Mouse (Mus musculus): ENCODE measurements at regions not wholly inside any gene's neighbourhood (a gene's known extent, or its start where the extent isn't known, plus 50 kb on each side); places are given as distances from the start of the nearest gene placed in this dataset.
A peak's percentile ranks its signal among the peaks of the same experiment; 100 is the strongest.

- TF ChIP-seq CTCF (IDR thresholded peaks at IDR 0.05; ENCODE audit: low read depth, low read length) (no peak), POLR2A (IDR thresholded peaks at IDR 0.05; ENCODE audit: extremely low read depth, insufficient read depth, low read length) (no peak)
- WGBS, result 77% methylated on average over 6 of the region's 6 CpGs
- no peak for DNase-seq (ENCODE audit: extremely low read depth, low read depth, low spot score)
- no peak overlapping the region for H3K9ac ChIP-seq (ENCODE audit: low read depth, low read length)
- no peaks in the 10 kb centered on the region for H3K79me2 ChIP-seq (ENCODE audit: control insufficient read depth, insufficient read depth, low read length)
- H3K27me3 ChIP-seq (ENCODE audit: control insufficient read depth, insufficient read depth, low read length), result no peaks in the 10 kb centered on the region
- H3K27ac ChIP-seq (replicated peaks; ENCODE audit: insufficient read depth, low read depth, low read length), result no peak overlapping the region
- H3K36me3 ChIP-seq (ENCODE audit: control insufficient read depth, insufficient read depth, low read length), result no peaks in the 10 kb centered on the region
- no peak overlapping the region for H3K4me3 ChIP-seq (ENCODE audit: insufficient read depth, low read depth, low read length)
- no peaks in the 10 kb centered on the region for H3K4me1 ChIP-seq (ENCODE audit: control insufficient read depth, insufficient read depth, low read length)
These were observed 989.0 kb upstream of the H2afb3 start for GRCm38 (mm10) chrX:121301915-121302314.

DNA sequence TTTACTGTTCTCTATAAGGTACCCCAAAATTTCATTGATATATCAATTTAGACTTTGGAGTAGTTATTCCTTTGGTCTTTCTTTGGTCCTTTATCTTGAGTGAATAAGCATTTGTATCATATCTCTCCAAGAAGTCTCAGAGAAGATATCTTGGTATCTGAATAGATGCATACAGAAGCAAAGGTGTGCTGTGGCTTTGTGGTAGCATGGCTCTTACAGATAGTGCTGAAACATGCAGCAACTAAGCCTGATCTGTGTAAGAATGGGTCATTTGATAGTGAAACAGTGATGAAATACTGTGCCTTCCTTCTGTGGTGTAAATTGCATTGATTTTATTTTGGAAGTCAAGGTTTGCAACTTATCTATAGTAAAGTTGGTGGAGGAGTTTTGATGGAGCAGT, 978.3 kb upstream of the H2afb3 start:
- no peaks in the 10 kb centered on the region for H3K4me1 ChIP-seq (ENCODE audit: control insufficient read depth, insufficient read depth, low read length)
- H3K27me3 ChIP-seq (ENCODE audit: control insufficient read depth, insufficient read depth, low read length), result no peaks in the 10 kb centered on the region
- no peak overlapping the region for H3K27ac ChIP-seq (replicated peaks; ENCODE audit: insufficient read depth, low read depth, low read length)
- H3K36me3 ChIP-seq (ENCODE audit: control insufficient read depth, insufficient read depth, low read length), result no peaks in the 10 kb centered on the region
- no peak for DNase-seq (ENCODE audit: extremely low read depth, low read depth, low spot score)
- no peak overlapping the region for H3K4me3 ChIP-seq (ENCODE audit: insufficient read depth, low read depth, low read length)
- TF ChIP-seq CTCF (IDR thresholded peaks at IDR 0.05; ENCODE audit: low read depth, low read length), result no peak
- H3K79me2 ChIP-seq (ENCODE audit: control insufficient read depth, insufficient read depth, low read length), result no peaks in the 10 kb centered on the region
- no peak overlapping the region for H3K9ac ChIP-seq (ENCODE audit: low read depth, low read length)

DNA sequence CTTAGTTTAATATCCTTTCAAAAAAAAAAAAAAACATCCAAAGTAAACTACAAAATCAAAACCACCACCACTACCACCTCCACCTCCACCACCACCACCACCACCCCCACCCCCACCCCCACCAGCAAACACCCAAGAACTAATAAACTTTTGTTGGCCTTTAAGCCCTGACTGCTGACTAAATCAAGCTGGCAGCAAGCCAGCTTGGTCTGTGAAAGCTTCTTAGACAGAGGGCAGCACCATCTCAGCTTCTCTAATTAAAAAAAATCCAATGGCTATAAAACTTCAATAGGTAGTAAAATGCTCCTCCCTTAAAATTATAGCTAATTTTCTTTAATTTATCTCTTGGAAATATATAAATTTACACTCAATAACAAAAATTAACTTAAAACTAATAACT, 957.2 kb upstream of the H2afb3 start:
- no peaks in the 10 kb centered on the region for H3K79me2 ChIP-seq (ENCODE audit: control insufficient read depth, insufficient read depth, low read length)
- H3K4me3 ChIP-seq (ENCODE audit: insufficient read depth, low read depth, low read length), result no peak overlapping the region
- no peaks in the 10 kb centered on the region for H3K36me3 ChIP-seq (ENCODE audit: control insufficient read depth, insufficient read depth, low read length)
- H3K27me3 ChIP-seq (ENCODE audit: control insufficient read depth, insufficient read depth, low read length), result no peaks in the 10 kb centered on the region
- DNase-seq (ENCODE audit: extremely low read depth, low read depth, low spot score), result peak; percentile 0
- TF ChIP-seq CTCF (IDR thresholded peaks at IDR 0.05; ENCODE audit: low read depth, low read length) (no peak), POLR2A (IDR thresholded peaks at IDR 0.05; ENCODE audit: extremely low read depth, insufficient read depth, low read length) (no peak)
- no peak overlapping the region for H3K27ac ChIP-seq (replicated peaks; ENCODE audit: insufficient read depth, low read depth, low read length)
- no peaks in the 10 kb centered on the region for H3K4me1 ChIP-seq (ENCODE audit: control insufficient read depth, insufficient read depth, low read length)
- no peak overlapping the region for H3K9ac ChIP-seq (ENCODE audit: low read depth, low read length)

- H3K27me3 ChIP-seq (ENCODE audit: control insufficient read depth, insufficient read depth, low read length), result no peaks in the 10 kb centered on the region
- H3K36me3 ChIP-seq (ENCODE audit: control insufficient read depth, insufficient read depth, low read length), result no peaks in the 10 kb centered on the region
- H3K79me2 ChIP-seq (ENCODE audit: control insufficient read depth, insufficient read depth, low read length), result no peaks in the 10 kb centered on the region
- no peak for TF ChIP-seq CTCF (IDR thresholded peaks at IDR 0.05; ENCODE audit: low read depth, low read length)
- no peak for TF ChIP-seq POLR2A (IDR thresholded peaks at IDR 0.05; ENCODE audit: extremely low read depth, insufficient read depth, low read length)
- H3K4me1 ChIP-seq (ENCODE audit: control insufficient read depth, insufficient read depth, low read length), result no peaks in the 10 kb centered on the region
- peak; percentile 8 for DNase-seq (ENCODE audit: extremely low read depth, low read depth, low spot score)
- no peak overlapping the region for H3K27ac ChIP-seq (replicated peaks; ENCODE audit: insufficient read depth, low read depth, low read length)
- 41% methylated on average over 2 of the region's 2 CpGs for WGBS
- H3K9ac ChIP-seq (ENCODE audit: low read depth, low read length), result no peak overlapping the region
- H3K4me3 ChIP-seq (ENCODE audit: insufficient read depth, low read depth, low read length), result no peak overlapping the region
These were observed 956.7 kb upstream of the H2afb3 start for GRCm38 (mm10) chrX:121269620-121270019.

DNA sequence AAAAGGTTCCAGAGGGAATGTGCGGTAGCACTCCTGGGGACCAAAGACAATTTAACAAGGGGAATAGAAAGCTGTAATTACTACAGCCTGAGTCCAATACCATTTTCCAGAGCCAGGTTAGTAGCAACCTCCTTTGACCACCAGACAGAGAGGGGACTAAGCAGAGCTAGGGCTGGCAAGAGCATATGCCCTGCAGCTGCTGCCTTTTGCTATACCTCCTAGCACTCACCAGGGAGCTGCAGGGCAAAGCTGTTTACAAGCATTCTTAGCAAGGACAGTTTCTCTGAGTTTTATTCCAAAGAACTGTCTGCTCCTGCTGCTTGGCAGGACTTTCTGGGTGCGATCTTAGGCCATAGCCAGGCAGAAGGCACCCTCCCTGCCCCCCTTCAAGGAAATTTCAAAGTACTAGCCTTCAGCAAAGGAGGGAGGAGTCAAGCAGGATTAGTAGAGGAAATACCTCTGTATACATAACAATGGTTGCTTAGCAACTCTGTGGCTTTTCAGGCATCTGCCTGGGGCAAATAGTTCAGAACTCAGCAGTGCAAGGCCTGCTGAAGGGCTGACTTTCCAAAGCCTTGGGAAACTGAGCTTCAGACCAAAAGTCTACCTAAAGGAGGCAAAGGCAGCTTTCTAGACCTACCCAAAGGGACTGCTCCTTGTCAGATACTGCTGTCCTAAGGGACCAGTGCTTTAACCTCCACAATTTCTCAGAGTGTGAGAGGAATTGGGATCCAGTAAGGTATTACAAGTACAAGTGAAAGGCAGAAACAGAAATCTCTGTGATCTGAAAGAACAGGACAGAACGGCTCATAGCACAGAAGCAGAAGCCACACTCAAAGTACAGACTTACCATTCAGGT, 919.5 kb upstream of the H2afb3 start:
- Histone ChIP-seq H3K9ac (ENCODE audit: low read depth, low read length) (no peak overlapping the region), H3K27ac (replicated peaks; ENCODE audit: insufficient read depth, low read depth, low read length) (no peak overlapping the region), H3K4me1 (ENCODE audit: control insufficient read depth, insufficient read depth, low read length) (no peaks in the 10 kb centered on the region), H3K4me3 (ENCODE audit: insufficient read depth, low read depth, low read length) (no peak overlapping the region), H3K79me2 (ENCODE audit: control insufficient read depth, insufficient read depth, low read length) (no peaks in the 10 kb centered on the region), H3K36me3 (ENCODE audit: control insufficient read depth, insufficient read depth, low read length) (no peaks in the 10 kb centered on the region), H3K27me3 (ENCODE audit: control insufficient read depth, insufficient read depth, low read length) (no peaks in the 10 kb centered on the region)
- no peak for DNase-seq (ENCODE audit: extremely low read depth, low read depth, low spot score)
- TF ChIP-seq POLR2A (IDR thresholded peaks at IDR 0.05; ENCODE audit: extremely low read depth, insufficient read depth, low read length) (no peak), CTCF (IDR thresholded peaks at IDR 0.05; ENCODE audit: low read depth, low read length) (no peak)
- WGBS, result 31% methylated on average over 3 of the region's 3 CpGs

Measured in liver, adult 2 months (tissue).